Mouse (Mus musculus) embryonic fibroblast, embryonic 13.5 days (primary cell): Measurements from ENCODE around the gene Myadm.

Experiments used
- CTCF ChIP-seq: IDR thresholded peaks from 2 replicates; pipeline ENCODE4 v1.5.1; 2011; ENCODE audit warnings: mild to moderate bottlenecking, control low read depth, low read length, moderate library complexity, borderline replicate concordance; ENCODE audit not compliant: insufficient read depth
- POLR2A ChIP-seq: IDR thresholded peaks from 2 replicates; pipeline ENCODE4 v1.6.1; 2011; ENCODE audit warnings: low read depth, mild to moderate bottlenecking, control low read depth, low read length, moderate library complexity

- TF ChIP-seq POLR2A (no peak), CTCF (no peak)
Observed at GRCm38 (mm10) chr7:3310233-3310632, 21.4 kb downstream of the Myadm start.
